Mouse (Mus musculus): ENCODE data around the gene Slc22a16.

Gene Slc22a16

DNA sequence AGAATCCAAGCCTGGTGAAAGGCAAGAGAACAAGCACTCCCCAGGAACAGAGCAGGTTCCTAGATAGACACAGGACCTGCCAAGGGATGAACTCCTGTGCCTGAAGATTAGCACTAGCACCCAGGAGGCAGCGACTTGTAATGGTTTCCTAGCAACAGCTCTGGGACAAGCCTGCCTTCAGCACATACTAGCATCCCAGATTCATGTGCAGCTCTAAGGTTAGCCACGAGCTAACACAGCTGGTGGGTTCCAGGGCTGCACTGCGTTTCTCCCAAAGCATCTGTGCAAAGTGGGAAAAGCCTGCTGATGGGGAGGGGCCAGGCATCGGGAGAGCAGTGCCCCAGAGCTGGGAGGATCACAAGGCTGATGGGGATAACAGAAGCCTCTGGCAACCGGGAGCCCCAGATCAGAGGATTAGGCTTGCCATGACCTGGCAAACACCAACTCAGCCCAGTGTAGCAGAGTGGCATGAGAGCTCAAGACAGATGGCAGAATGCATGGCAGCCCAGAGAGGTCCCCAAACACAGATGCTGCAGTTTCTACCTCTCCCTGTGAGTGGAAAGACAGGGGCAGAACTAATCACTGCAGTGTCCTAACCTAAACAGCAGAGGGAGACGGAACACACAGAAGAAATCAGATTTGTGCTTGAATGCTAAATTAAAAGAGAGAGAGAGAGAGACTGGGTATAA, 34.7 kb downstream of the Slc22a16 start:
- DNase-seq (ENCODE audit: low spot score in 2 of 2) = no peak

- no peak for DNase-seq (ENCODE audit: low spot score in 2 of 2)
These were observed 47.8 kb downstream of the Slc22a16 start for GRCm38 (mm10) chr10:40617973-40618372.

GRCm38 (mm10) chr10:40619760-40620159, 49.6 kb downstream of the Slc22a16 start:
- no peak for DNase-seq (ENCODE audit: low spot score in 2 of 2)

DNA sequence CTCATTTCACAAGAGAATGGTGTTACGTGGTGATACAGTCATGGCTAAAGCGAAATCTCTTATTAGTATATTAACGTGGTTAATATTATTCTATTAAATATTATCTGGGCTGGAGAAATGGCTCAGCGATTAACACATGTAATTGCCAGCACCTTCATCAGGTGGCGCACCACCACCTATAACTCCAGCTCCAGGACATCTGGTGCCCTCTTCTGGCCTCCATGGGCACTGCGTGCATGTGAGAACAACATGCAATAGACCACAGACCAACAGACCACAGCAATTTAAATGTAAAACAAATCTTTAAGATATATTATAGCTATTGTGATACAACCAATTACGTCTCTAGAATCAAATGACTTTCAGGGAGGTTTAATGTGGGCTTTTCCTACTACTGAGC, 59.0 kb downstream of the Slc22a16 start:
- DNase-seq (ENCODE audit: low spot score in 2 of 2) = peak in 1 of 2 experiments; percentile 30

DNA sequence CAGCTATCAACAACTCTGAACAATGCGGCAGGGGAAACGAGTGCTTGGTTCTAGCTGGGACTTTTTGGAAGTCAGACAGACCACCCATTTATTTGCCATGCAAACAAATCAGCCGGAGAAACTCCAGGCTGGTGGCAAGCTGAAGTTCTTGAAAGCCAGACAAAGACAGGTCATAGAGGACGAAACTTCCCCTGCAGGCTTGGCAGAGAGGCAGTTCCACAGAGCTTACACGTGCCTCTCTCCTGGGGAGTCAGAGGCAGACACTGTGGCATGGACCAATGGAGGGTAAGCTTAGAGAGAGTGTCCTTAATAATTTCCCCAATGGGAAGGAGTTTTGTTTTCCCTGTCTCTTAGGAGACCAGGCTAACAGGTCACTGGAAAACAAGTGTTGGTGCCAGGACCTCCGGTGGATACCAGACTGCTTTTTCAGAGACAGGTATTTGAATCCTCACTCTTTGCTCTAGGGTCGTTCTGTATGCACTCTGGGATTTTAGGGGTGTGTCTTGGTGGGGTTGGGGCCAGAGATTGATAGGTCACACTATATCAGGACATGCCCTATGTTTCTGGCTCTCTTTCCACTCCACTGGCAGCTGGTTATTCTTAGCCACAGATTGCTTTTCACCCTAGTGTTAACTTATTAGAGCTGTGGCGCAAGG, 59.6 kb downstream of the Slc22a16 start, which contains the start of gene Ddo:
TSS of gene Ddo (plus strand) at position 356 of the 656 bp plus-strand sequence.
- peak; percentile 87 to 91 for DNase-seq (ENCODE audit: low spot score in 2 of 2)

DNA sequence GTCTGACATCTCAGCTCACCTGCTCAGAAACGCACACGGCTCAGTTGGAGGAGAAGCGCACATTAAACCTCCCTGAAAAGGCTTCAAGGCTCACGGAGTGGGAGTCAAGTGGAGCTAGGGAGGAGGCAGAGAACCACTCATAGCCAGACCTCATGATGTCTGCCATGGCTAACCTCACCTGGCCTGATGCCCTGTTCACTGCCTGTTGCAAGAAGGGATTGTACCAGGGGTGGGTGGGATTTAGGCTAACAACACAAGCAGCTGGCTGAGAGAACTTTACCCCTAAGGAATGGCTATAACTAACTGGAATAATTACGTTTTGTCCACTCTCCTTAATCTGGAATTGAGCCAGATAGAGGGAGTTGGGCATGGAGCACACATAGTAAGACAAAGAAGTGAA, 60.3 kb downstream of the Slc22a16 start:
- peak; percentile 29 to 48 for DNase-seq (ENCODE audit: low spot score in 2 of 2)

- DNase-seq (ENCODE audit: low spot score in 2 of 2) = peak in 1 of 2 experiments; percentile 35
These were observed 60.8 kb downstream of the Slc22a16 start for GRCm38 (mm10) chr10:40630961-40631360.

- no peak for DNase-seq (ENCODE audit: low spot score in 2 of 2)
These were observed 62.0 kb downstream of the Slc22a16 start for GRCm38 (mm10) chr10:40632087-40632486.

DNA sequence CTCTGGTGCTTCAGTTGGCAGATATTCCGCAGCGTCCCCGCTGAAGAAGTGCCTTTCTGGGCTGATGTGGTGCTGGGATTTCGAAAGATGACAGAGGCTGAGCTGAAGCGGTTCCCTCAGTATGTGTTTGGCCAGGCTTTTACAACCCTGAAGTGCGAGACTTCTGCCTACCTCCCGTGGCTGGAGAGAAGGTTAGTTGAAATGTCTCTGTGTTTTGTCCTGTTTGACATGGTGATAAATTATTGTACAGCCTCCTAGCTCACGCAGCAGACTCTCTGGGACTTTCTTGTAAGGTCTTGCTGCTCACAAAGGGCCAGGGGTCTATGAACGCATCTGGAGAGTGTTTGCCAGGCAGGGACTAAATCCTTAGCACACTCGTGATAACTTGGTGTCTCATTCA, 67.2 kb downstream of the Slc22a16 start:
- DNase-seq (ENCODE audit: low spot score in 2 of 2) = no peak

- peak; percentile 8 for DNase-seq (ENCODE audit: low spot score in 2 of 2)
These were observed 68.1 kb downstream of the Slc22a16 start for GRCm38 (mm10) chr10:40638276-40638675.

DNA sequence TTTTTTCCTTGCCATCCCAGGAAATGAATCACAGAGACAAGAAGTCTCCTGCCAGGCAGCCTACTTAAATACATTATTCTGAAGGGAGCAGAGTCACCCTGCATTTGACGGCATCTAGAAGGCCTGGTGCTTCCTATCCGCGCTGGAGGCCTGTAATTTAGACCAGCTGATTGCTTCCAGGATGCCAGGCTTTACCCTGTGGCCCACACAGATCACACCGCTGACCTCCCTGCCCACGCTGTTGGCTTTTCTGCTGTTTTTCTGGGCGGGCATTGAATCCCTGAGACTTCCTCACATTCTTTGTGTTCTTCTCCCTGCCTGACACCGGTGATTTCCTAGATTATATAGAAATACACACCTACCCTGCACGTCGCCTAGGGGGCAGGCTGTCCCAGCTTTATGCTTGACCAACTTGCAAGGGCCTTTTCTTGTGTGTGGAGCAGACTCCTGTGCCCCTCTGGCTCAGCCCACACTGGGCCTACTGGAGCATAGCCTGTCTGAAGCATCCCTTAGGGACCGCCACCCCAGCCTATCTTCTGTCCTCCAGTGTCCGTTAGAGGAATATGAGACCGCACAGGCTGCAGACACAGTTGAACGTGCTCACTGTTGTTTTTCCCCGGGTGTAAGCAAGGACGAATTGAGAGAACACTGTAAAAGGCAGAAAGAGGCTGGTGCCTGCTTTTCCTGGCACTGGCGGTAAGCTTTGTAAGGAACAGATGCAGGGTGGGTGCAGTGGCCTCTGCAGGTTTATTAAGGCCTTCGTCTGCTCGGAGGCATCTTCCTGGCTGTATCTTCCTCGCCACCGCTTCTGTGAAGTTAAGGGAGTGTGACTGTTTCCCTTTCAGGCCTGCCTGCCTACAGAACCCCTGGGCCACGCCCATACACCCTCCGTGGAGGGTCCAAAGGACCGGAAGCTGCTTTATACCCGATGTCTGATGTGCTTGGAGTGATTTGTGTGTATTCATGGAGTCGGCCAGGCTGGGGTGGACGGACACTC, 69.0 kb downstream of the Slc22a16 start:
- no peak for DNase-seq (ENCODE audit: low spot score in 2 of 2)

- no peak for DNase-seq (ENCODE audit: low spot score in 2 of 2)
These were observed 70.3 kb downstream of the Slc22a16 start for GRCm38 (mm10) chr10:40640406-40640805.

DNA sequence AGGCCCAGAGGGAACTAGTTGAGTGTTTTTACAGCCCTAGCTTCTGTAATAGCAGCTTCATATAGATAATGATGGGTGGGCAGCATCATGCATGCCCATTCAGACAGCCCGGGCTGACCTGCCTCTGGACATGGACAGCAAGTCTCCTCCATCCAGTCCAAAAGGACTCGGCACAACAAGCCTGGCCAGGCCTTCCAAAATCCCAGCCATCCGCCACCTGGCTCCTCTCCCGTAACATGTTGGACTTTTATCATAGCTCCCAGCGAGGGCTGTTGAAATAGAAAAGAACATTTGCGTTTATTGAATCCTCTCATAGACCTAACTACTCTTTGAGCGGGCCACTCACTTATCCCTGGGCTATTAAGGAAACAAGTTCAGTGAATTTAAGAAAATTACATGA, 71.8 kb downstream of the Slc22a16 start:
- DNase-seq (ENCODE audit: low spot score in 2 of 2) = peak; percentile 11 to 21

DNA sequence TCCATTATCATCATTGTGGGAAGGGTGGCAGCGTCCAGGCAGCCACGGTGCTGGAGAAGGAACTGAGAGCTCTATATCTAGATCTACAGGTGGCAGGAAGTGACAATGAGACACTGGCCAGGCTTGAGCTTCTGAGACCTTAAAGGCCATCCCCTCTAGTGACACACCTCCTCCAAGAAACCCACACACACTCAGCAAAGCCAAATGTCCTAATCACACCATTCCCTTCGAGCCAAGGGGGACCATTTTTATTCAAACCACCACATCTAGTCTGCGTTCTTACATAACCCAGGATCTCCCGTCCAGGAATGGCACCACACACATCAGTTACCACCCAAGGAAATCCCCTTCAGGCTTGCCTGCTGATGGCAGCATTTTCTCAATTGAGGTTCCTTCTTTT, 73.0 kb downstream of the Slc22a16 start:
- no peak for DNase-seq (ENCODE audit: low spot score in 2 of 2)

DNA sequence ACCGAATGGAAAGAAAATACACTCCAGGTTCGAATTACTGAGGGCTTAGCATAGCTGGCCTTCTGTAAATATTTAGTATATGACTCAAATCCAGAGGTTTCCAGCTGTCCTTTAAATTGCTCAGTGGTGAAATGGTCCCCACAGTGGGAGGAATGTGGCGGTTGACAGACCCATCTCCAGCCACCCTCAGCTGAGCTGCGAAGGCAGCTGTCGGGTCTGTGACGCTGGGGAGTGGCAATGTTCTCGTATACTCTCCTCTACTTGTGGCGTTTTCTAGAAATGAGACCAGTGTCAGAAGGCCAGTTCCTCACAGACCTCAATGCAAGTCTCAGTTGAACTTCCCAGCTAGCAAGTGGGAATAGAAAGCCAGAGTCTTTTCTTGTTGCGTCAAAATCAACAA, 74.3 kb downstream of the Slc22a16 start:
- DNase-seq (ENCODE audit: low spot score in 2 of 2) = no peak

DNA sequence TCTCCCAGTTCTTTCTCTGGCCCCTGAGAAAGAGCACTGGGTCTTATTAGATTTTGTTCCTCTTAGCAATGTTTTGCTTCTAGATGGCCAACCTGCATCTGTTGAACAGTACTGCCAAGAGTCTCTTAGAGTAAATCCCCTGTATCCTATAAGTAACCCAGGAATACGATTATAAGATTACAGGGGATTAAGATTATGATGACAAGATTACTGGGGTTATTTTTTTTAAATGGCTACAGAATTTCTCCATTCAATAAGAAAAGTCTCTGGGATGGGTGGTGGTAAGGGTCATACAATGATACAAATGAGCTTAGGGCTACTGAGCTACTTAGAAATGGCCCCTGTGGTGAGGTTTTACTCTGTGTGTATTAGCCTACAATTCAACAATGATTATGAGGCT, 75.2 kb downstream of the Slc22a16 start:
- DNase-seq (ENCODE audit: low spot score in 2 of 2) = no peak

GRCm38 (mm10) chr10:40648776-40649175, 78.6 kb downstream of the Slc22a16 start:
- no peak for DNase-seq (ENCODE audit: low spot score in 2 of 2)

DNA sequence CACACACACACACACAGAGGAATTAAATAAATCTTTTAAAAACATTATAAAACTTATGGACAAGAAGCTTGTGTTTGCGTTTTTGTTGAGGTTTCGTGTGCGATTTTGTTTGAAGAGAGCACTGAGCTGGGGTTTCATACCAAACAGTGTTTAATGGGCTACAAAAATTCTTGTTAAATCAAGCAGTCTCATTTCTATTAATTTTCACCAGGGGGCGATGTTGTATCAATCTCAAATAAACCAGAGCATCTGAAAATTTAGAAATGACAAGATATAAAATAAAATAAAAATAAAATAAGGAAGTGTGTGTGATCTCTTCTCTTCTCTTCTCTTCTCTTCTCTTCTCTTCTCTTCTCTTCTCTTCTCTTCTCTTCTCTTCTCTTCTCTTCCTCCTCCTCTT, 79.5 kb downstream of the Slc22a16 start:
- no peak for DNase-seq (ENCODE audit: low spot score in 2 of 2)

GRCm38 (mm10) chr10:40651676-40652075, 81.5 kb downstream of the Slc22a16 start:
- no peak for DNase-seq (ENCODE audit: low spot score in 2 of 2)
